Mouse (Mus musculus): ENCODE data around the gene Zdhhc6.

Gene Zdhhc6

GRCm38 (mm10) chr19:55300525-55300924 lies 15.3 kb downstream of the Zdhhc6 start:
- DNase-seq (ENCODE audit: low spot score in 2 of 2) = no peak

GRCm38 (mm10) chr19:55299378-55299777 lies 16.5 kb downstream of the Zdhhc6 start:
- DNase-seq (ENCODE audit: low spot score in 2 of 2) = no peak

GRCm38 (mm10) chr19:55297961-55298360 lies 17.9 kb downstream of the Zdhhc6 start:
- DNase-seq (ENCODE audit: low spot score in 2 of 2) = no peak

GRCm38 (mm10) chr19:55297489-55297888 lies 18.3 kb downstream of the Zdhhc6 start:
- DNase-seq (ENCODE audit: low spot score in 2 of 2) = no peak

GRCm38 (mm10) chr19:55296301-55296700 lies 19.5 kb downstream of the Zdhhc6 start:
- no peak for DNase-seq (ENCODE audit: low spot score in 2 of 2)

- DNase-seq (ENCODE audit: low spot score in 2 of 2) = no peak
These were observed 20.3 kb downstream of the Zdhhc6 start for GRCm38 (mm10) chr19:55295556-55295955.

- DNase-seq (ENCODE audit: low spot score in 2 of 2) = no peak
These were observed 20.8 kb downstream of the Zdhhc6 start for GRCm38 (mm10) chr19:55295075-55295474.

- no peak for DNase-seq (ENCODE audit: low spot score in 2 of 2)
These were observed 22.7 kb downstream of the Zdhhc6 start for GRCm38 (mm10) chr19:55293175-55293574.

- no peak for DNase-seq (ENCODE audit: low spot score in 2 of 2)
These were observed 23.5 kb downstream of the Zdhhc6 start for GRCm38 (mm10) chr19:55292210-55292850.

- no peak for DNase-seq (ENCODE audit: low spot score in 2 of 2)
These were observed 25.1 kb downstream of the Zdhhc6 start for GRCm38 (mm10) chr19:55290621-55291270.

GRCm38 (mm10) chr19:55288974-55289373 lies 26.9 kb downstream of the Zdhhc6 start:
- no peak for DNase-seq (ENCODE audit: low spot score in 2 of 2)

GRCm38 (mm10) chr19:55286034-55286433 lies 29.8 kb downstream of the Zdhhc6 start:
- DNase-seq (ENCODE audit: low spot score in 2 of 2) = no peak

- DNase-seq (ENCODE audit: low spot score in 2 of 2) = no peak
These were observed 31.7 kb downstream of the Zdhhc6 start for GRCm38 (mm10) chr19:55284093-55284492.

- no peak for DNase-seq (ENCODE audit: low spot score in 2 of 2)
These were observed 39.1 kb downstream of the Zdhhc6 start for GRCm38 (mm10) chr19:55276770-55277169.

GRCm38 (mm10) chr19:55276100-55276499 lies 39.7 kb downstream of the Zdhhc6 start:
- no peak for DNase-seq (ENCODE audit: low spot score in 2 of 2)

GRCm38 (mm10) chr19:55273340-55273739 lies 42.5 kb downstream of the Zdhhc6 start:
- DNase-seq (ENCODE audit: low spot score in 2 of 2) = no peak

GRCm38 (mm10) chr19:55271448-55271847 lies 44.4 kb downstream of the Zdhhc6 start:
- no peak for DNase-seq (ENCODE audit: low spot score in 2 of 2)

GRCm38 (mm10) chr19:55269051-55269450 lies 46.8 kb downstream of the Zdhhc6 start:
- no peak for DNase-seq (ENCODE audit: low spot score in 2 of 2)

GRCm38 (mm10) chr19:55268150-55268549 lies 47.7 kb downstream of the Zdhhc6 start:
- no peak for DNase-seq (ENCODE audit: low spot score in 2 of 2)

- no peak for DNase-seq (ENCODE audit: low spot score in 2 of 2)
These were observed 49.0 kb downstream of the Zdhhc6 start for GRCm38 (mm10) chr19:55266786-55267185.

GRCm38 (mm10) chr19:55265269-55265668 lies 50.6 kb downstream of the Zdhhc6 start:
- no peak for DNase-seq (ENCODE audit: low spot score in 2 of 2)

- DNase-seq (ENCODE audit: low spot score in 2 of 2) = no peak
These were observed 55.2 kb downstream of the Zdhhc6 start for GRCm38 (mm10) chr19:55260389-55261184.

- no peak for DNase-seq (ENCODE audit: low spot score in 2 of 2)
These were observed 57.3 kb downstream of the Zdhhc6 start for GRCm38 (mm10) chr19:55258514-55258913.

All from right cerebral cortex, adult 2 months (tissue).